Mouse (Mus musculus) CD4-positive, CD25-positive, alpha-beta regulatory T cell, adult 9 weeks (primary cell): ENCODE measurements around the gene Hdlbp. TPM values are rescaled to one million over a fixed set of nuclear protein-coding genes. Genes with fewer than 3 reads are reported as not detected.

Experiments used
- polyA plus RNA-seq: library from polyadenylated mRNA; unstranded; fragments of 100-300 nt; shearing (Covaris generic); gene quantifications from one replicate; pipeline ENCODE4 v1.2.1, GENCODE M21; 2017

Gene Hdlbp
- polyA plus RNA-seq: 72.5 TPM

DNA sequence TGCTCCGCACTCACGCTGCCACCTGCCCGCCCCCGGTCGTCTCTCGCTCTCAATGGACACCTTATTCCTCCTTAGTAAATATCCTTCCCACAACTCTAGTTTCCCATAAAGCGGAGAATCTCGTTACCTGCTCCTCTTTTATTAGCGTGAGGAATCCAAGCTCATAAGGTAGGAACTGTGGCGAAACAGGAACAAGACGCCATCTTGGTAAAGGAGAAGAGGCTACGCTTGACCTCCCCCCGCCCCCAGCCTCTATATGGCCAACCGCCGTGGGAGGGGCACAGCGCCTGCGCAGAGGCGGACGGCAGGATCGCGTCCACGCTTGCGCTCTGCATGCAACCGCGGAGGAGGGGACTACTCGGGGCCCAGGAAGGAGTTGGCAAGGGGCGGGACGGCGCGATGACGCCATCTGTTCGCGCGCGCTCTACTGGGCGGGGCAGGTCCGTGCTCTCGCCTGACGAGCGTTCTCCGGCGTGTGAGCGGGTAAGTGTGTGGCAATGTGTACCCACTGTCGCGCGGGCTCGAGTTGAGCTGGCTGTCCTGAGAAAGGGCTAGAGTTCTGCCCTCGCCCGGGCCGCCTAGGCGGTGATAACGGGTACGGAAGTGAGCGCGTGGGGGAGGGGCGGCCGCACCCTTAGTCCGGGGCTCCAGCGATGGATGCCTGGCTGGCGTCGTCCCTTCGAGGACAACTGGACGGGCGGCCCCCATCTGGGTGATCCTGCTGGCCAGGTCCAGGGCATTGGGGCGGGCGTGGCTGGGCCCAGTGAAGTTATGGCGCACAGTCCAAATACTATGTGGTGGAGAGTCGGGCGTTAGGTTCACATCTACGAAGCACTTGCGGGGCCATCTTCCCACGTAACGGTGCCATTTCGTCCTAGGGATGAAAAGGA is at the start of gene Hdlbp:
Hdlbp (minus strand) TSS at position 230 of the 890 bp plus-strand sequence.

DNA sequence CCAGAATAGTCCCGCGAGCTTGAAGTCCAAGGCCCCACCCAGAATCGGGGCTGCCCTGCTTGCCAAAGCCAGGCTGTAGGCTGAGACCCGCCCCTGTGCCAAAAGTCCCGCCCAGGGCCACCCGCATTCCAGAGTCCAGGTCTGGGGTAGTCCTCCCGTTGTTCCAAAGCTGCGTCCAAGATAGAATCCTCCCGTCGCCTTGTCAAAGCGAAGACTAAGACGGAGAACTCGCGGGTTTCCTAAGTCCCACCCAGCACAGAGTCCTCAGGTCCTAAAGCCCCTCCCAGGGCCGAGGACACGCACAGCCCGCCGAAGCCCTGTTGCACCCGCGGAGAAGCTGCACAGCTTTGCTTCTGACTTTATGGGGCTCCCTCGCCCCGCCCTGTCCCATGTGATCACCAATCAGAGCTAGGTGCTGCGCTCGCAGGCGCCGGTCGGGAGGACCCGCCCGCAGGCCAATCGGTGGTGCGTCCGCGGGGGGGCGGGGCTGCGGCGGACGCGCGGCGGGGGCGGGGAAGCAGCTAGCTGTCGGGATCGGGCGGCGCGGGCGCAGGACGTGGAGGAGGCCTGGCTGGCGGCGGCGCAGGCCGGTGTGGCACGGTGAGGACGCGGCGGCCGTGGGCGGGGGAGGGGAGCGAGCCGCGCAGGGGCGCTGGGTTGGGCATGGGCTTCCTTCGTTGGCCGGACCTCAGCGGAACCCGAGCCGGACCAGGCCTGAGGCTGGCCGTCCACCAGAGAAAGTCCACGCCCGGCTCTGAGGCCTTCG is 33.2 kb upstream of the Hdlbp start, which contains the start of gene Farp2:
Farp2 (plus strand) TSS at position 495 of the 766 bp plus-strand sequence.

DNA sequence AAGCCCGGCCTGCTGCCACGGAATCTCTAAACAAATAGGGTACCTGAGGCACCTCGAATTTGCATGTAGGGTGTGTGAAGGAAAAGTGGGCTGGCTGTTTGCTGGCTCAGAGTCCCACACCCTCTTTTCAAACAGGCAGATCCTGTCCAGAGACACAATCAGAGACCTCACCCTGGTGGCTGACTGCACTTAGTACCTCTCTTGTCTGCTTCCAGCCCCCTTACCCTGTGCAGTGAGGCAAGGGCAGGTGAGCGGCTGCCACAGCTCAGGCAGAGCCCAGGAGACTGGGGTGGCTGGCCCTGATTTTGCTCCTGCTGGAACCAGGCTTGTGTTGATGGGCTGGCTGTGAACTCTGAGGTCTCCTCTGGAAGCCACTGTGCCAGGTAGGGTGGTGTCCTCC is 105.0 kb downstream of the Hdlbp start, which contains the start of gene Ano7:
Ano7 (plus strand) TSS at position 266 of the 400 bp plus-strand sequence.

Other genes starting within 250 kb of the Hdlbp start
- gene Sned1, start 243.0 kb downstream of the Hdlbp start, polyA plus RNA-seq: 0.15 TPM
- 26.5 TPM for gene Mterf4, start 172.9 kb downstream of the Hdlbp start, polyA plus RNA-seq
- 69.4 TPM for gene Ppp1r7, start 136.0 kb downstream of the Hdlbp start, polyA plus RNA-seq
- gene Pask, start 135.3 kb downstream of the Hdlbp start, polyA plus RNA-seq: 1.2 TPM
- gene Ano7, start 104.9 kb downstream of the Hdlbp start, polyA plus RNA-seq: 0.86 TPM
- 1.5 TPM for gene Farp2, start 33.3 kb upstream of the Hdlbp start, polyA plus RNA-seq
- gene Stk25, start 179.8 kb upstream of the Hdlbp start, polyA plus RNA-seq: 107 TPM
- not detected for gene Bok, start 206.8 kb upstream of the Hdlbp start, polyA plus RNA-seq